Mouse (Mus musculus) heart, embryonic 12.5 days (tissue): Measurements from ENCODE around the gene Farp2. TPM values are rescaled to one million over a fixed set of nuclear protein-coding genes. Genes with fewer than 3 reads are reported as not detected.
"Not testable (repeated sequence)": the region's sequence is repeated elsewhere in the genome, so short reads cannot be mapped to it uniquely, and the experiment has no call there.

Source experiments
- ATAC-seq: fragments of 200-750 bp; cut with Nextera tagmentation; 2 replicates; pipeline ENCODE4 v1.8.0; 2017; ENCODE audit warnings: moderate TSS enrichment, moderate library complexity; ENCODE audit not compliant: insufficient number of reproducible peaks, low FRiP score
- H3K27ac ChIP-seq: fragments of 300-500 bp; sonication (generic); 2 replicates; pipeline ENCODE4 v1.5.1; 2016; ENCODE audit warnings: mild to moderate bottlenecking, moderate library complexity; ENCODE audit not compliant: poor library complexity, severe bottlenecking
- H3K27me3 ChIP-seq: fragments of 300-500 bp; sonication (generic); replicated peaks from 2 replicates; pipeline ENCODE4 v1.6.1; 2016; ENCODE audit warnings: mild to moderate bottlenecking, moderate library complexity
- H3K36me3 ChIP-seq: fragments of 300-500 bp; sonication (generic); 2 replicates; pipeline ENCODE4 v1.6.1; 2016; ENCODE audit warnings: mild to moderate bottlenecking, moderate library complexity
- H3K4me1 ChIP-seq: fragments of 300-500 bp; sonication (generic); replicated peaks from 2 replicates; pipeline ENCODE4 v1.6.1; 2016; ENCODE audit warnings: mild to moderate bottlenecking
- H3K4me2 ChIP-seq: fragments of 300-500 bp; sonication (generic); 2 replicates; pipeline ENCODE4 v1.6.1; 2016; ENCODE audit warnings: mild to moderate bottlenecking, moderate library complexity
- H3K4me3 ChIP-seq: fragments of 300-500 bp; sonication (generic); 2 replicates; pipeline ENCODE4 v1.5.1; 2016; ENCODE audit warnings: mild to moderate bottlenecking
- H3K9ac ChIP-seq: fragments of 300-500 bp; sonication (generic); 2 replicates; pipeline ENCODE4 v1.6.1; 2016; ENCODE audit warnings: mild to moderate bottlenecking, moderate library complexity
- H3K9me3 ChIP-seq: fragments of 300-500 bp; sonication (generic); replicated peaks from 2 replicates; pipeline ENCODE4 v1.6.1; 2016; ENCODE audit warnings: mild to moderate bottlenecking, moderate library complexity
- WGBS: fragments of 180-500 bp; shearing (Covaris S2); methylation state at CpG from one replicate; pipeline ENCODE4 v1.1.7; 2016; 5-methylcytosine and 5-hydroxymethylcytosine counted together
- polyA plus RNA-seq: library from polyadenylated mRNA; unstranded; fragments of >200 nt; fragmentation: Nextera tagmentation; extraction: Ambion mirVana; gene quantifications from 2 replicates; pipeline ENCODE4 v1.2.1, GENCODE M21; 2016

The Farp2 gene
- polyA plus RNA-seq, 1 experiment from 2014 or later, result 4.2 TPM

DNA sequence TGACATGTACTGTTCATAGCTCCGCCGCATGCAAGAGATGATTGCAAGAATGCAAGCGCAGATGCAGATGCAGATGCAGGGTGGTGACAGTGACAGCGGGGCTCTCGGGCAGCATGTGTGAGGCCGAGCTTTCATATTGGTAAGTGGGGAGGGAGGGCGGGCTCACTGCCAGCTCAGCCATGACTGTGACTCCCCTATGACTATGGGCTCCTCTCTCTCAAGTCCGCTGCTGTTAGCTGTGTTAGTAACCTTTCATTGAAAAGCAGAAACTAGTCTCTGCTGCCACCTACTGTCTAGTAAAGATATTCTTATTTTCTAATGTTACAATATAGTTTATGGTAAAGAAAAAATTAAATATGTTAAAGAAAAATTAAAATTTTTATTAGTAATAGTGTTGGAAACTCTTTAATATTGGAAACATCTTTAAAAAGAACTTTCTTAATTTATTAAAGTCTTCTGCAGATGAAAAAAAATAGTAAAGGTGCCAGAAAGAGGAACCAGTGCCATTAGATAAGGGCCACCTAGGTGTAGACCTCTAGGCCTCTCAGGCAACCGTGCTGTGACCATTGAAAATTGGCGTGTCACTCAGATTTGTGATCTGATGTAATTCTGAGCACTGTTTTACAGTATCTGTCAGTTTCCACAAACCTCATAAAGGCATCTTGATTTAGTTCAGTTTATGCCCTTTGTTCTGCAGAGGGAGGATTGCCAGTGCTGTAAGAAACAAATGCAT lies 4.8 kb upstream of the Farp2 start:
- Histone ChIP-seq H3K4me3 (no peak overlapping the region), H3K36me3 (peaks cover 53% of the 10 kb centered on the region), H3K9me3 (no peaks in the 10 kb centered on the region), H3K27ac (no peak overlapping the region), H3K27me3 (no peaks in the 10 kb centered on the region), H3K9ac (no peak overlapping the region), H3K4me2 (no peak overlapping the region), H3K4me1 (peaks cover 7% of the 10 kb centered on the region)
- ATAC-seq, result no peak
- 51% methylated on average over 10 of the region's 10 CpGs for WGBS

GRCm38 (mm10) chr1:93508576-93508975 lies 3.3 kb upstream of the Farp2 start:
- H3K36me3 ChIP-seq, result peaks cover 43% of the 10 kb centered on the region
- H3K4me1 ChIP-seq, result peaks cover 19% of the 10 kb centered on the region
- WGBS, result 31% methylated on average over 1 of the region's 1 CpGs
- H3K9ac ChIP-seq, H3K9me3 ChIP-seq, H3K4me2 ChIP-seq, H3K4me3 ChIP-seq, ATAC-seq, H3K27me3 ChIP-seq, H3K27ac ChIP-seq: not testable (repeated sequence)

DNA sequence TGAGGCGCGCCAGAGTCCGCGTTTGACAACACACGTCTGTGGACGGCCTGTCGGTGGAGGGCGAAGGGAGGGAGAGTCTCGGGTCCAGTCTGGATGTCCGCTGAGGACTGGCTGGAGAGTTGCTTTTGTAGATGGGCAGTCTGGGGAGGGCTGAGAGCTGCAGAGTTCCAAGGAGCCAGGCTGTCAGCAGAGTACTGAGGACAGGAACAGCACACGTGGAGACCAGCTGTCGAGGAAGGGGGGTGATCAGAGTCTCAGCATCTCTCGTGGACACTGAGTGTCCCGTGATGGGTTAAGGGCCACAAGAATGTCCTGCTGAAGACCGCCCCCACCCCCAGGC lies 442 bp downstream of the Farp2 start:
- WGBS, result 3% methylated on average over 15 of the region's 15 CpGs
- Histone ChIP-seq H3K9me3 (no peaks in the 10 kb centered on the region), H3K4me1 (peaks cover 24% of the 10 kb centered on the region), H3K4me3 (peak overlapping the region; percentile 93), H3K9ac (peak overlapping the region; percentile 93), H3K27me3 (no peaks in the 10 kb centered on the region), H3K36me3 (peaks cover 18% of the 10 kb centered on the region), H3K4me2 (peak overlapping the region; percentile 89), H3K27ac (peak overlapping the region; percentile 79)
- ATAC-seq, result peak; percentile 42

GRCm38 (mm10) chr1:93513221-93513620 lies 1.3 kb downstream of the Farp2 start:
- ATAC-seq, result no peak
- H3K36me3 ChIP-seq, result peaks cover 12% of the 10 kb centered on the region
- no peaks in the 10 kb centered on the region for H3K9me3 ChIP-seq
- no peaks in the 10 kb centered on the region for H3K27me3 ChIP-seq
- H3K9ac ChIP-seq, result no peak overlapping the region
- peaks cover 24% of the 10 kb centered on the region for H3K4me1 ChIP-seq
- 78% methylated on average over 14 of the region's 14 CpGs for WGBS
- no peak overlapping the region for H3K4me3 ChIP-seq
- no peak overlapping the region for H3K27ac ChIP-seq
- peak overlapping the region; percentile 89; the same call in 1 of the 2 replicates for H3K4me2 ChIP-seq

- Histone ChIP-seq H3K9ac (no peak overlapping the region), H3K4me3 (no peak overlapping the region), H3K36me3 (no peaks in the 10 kb centered on the region), H3K4me1 (peaks cover 7% of the 10 kb centered on the region; the same call in 1 of the 2 replicates), H3K4me2 (no peak overlapping the region), H3K9me3 (no peaks in the 10 kb centered on the region), H3K27me3 (no peaks in the 10 kb centered on the region), H3K27ac (no peak overlapping the region)
- 93% methylated on average over 2 of the region's 2 CpGs for WGBS
- ATAC-seq, result no peak
Measured at GRCm38 (mm10) chr1:93521491-93521890, 9.6 kb downstream of the Farp2 start.

DNA sequence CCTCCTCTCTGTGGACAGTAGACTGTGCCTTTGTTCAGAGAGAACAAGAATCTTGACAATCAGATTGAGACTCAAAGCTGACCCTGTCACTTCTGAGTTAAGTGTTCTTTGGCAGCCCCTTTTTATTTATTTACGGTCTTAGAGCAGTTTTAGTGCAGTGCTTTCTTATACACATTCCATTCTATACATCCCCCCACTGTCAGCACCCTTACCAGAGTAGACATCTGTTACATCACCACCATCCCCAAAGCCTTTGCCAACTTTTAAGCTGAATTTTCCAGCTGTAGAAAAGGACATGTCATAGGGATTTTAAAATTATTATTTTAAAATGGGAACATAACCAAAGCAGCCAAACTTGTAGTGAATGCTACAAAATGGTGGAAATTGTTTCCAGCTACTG lies 10.4 kb downstream of the Farp2 start:
- Histone ChIP-seq H3K27ac (no peak overlapping the region), H3K9ac (no peak overlapping the region), H3K4me1 (peaks cover 7% of the 10 kb centered on the region; the same call in 1 of the 2 replicates), H3K9me3 (no peaks in the 10 kb centered on the region), H3K27me3 (no peaks in the 10 kb centered on the region), H3K36me3 (no peaks in the 10 kb centered on the region), H3K4me2 (no peak overlapping the region), H3K4me3 (no peak overlapping the region)
- ATAC-seq, result no peak
- 57% methylated on average over 1 of the region's 1 CpGs for WGBS

GRCm38 (mm10) chr1:93529801-93530200 lies 17.9 kb downstream of the Farp2 start:
- peaks cover 20% of the 10 kb centered on the region for H3K36me3 ChIP-seq
- no peaks in the 10 kb centered on the region for H3K4me1 ChIP-seq
- no peak overlapping the region for H3K4me2 ChIP-seq
- WGBS, result 74% methylated on average over 6 of the region's 6 CpGs
- no peaks in the 10 kb centered on the region for H3K9me3 ChIP-seq
- H3K9ac ChIP-seq, result no peak overlapping the region
- no peaks in the 10 kb centered on the region for H3K27me3 ChIP-seq
- no peak for ATAC-seq
- H3K4me3 ChIP-seq, result no peak overlapping the region
- no peak overlapping the region for H3K27ac ChIP-seq

DNA sequence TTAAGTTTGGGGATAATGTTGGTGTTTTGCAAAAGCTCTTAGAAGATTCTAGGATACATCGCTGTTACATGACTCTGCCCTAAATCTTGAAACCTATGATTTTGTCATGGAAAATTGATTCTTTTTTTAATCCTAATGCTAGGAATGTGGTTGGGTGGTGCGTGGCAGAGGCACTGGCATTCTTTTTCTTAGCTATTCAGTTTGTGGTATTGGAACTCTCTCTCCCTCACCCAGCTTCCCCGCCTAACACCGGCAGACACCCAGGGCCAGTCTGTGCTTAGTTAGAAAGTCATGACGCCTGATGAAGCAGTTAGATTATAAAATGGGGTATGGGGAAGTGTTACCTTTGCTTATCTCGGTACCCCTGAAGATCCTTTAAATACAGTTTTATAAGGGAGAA lies 25.3 kb downstream of the Farp2 start:
- Histone ChIP-seq H3K9me3 (peaks cover 4% of the 10 kb centered on the region; the same call in 1 of the 2 replicates), H3K4me2 (no peak overlapping the region), H3K27ac (no peak overlapping the region), H3K9ac (no peak overlapping the region), H3K4me1 (no peaks in the 10 kb centered on the region), H3K36me3 (peaks cover 11% of the 10 kb centered on the region), H3K4me3 (no peak overlapping the region), H3K27me3 (no peaks in the 10 kb centered on the region)
- 88% methylated on average over 6 of the region's 6 CpGs for WGBS
- no peak for ATAC-seq

DNA sequence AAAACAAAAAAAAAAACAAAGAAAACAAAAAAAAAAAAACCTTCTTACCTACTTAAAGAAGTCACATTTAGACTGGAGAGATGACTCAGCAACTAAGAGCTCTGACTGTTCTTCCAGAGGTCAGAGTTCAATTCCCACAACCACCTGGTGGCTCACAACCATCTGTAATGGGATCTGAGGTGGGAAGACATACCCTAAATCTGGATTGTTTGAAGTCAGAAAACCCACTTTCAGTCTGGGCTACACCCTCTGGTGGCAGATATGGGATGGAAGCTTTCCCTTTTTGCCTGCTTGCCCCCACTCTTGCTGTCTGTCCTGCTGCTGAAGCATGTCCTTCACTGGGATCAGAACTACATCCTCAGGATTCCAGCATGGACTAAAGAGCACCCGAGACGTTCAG lies 31.3 kb downstream of the Farp2 start:
- Histone ChIP-seq H3K27me3 (no peaks in the 10 kb centered on the region), H3K4me2 (no peak overlapping the region), H3K36me3 (no peaks in the 10 kb centered on the region), H3K4me1 (no peaks in the 10 kb centered on the region), H3K27ac (no peak overlapping the region), H3K9ac (no peak overlapping the region), H3K9me3 (peaks cover 2% of the 10 kb centered on the region; the same call in 1 of the 2 replicates), H3K4me3 (no peak overlapping the region)
- ATAC-seq, result no peak
- 78% methylated on average over 2 of the region's 2 CpGs for WGBS

- WGBS, result 82% methylated on average over 1 of the region's 1 CpGs
- Histone ChIP-seq H3K27ac (no peak overlapping the region), H3K36me3 (no peaks in the 10 kb centered on the region), H3K9ac (no peak overlapping the region), H3K4me2 (no peak overlapping the region), H3K9me3 (no peaks in the 10 kb centered on the region), H3K27me3 (no peaks in the 10 kb centered on the region), H3K4me3 (no peak overlapping the region), H3K4me1 (peaks cover 4% of the 10 kb centered on the region; the same call in 1 of the 2 replicates)
- ATAC-seq, result no peak
Measured at GRCm38 (mm10) chr1:93547286-93547685, 35.4 kb downstream of the Farp2 start.

GRCm38 (mm10) chr1:93551427-93551826 lies 39.5 kb downstream of the Farp2 start:
- no peak for ATAC-seq

DNA sequence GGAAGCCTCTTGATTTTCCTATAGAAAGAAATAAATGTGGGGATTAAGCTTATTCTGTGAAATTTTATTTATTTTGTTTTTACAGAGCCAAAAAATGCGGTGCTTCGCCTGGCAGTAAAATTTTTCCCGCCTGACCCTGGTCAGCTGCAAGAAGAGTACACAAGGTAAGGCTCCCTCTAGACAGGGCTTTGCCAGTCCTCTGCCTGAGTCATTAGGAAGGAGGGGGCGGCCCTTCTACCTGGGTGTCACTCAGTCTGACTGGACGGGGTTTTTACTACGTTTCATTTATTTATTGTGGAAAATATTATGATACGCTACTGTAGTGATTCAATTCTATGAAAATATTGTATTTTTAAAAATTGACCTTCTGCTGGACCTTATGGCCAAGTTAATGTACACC lies 51.3 kb downstream of the Farp2 start:
- H3K36me3 ChIP-seq, result no peaks in the 10 kb centered on the region
- 76% methylated on average over 7 of the region's 7 CpGs for WGBS

More at GRCm38 (mm10) chr1:93551427-93551826, 39.5 kb downstream of the Farp2 start:
- Histone ChIP-seq H3K27me3 (no peaks in the 10 kb centered on the region), H3K4me3 (no peak overlapping the region), H3K9ac (no peak overlapping the region), H3K4me1 (peaks cover 4% of the 10 kb centered on the region; the same call in 1 of the 2 replicates), H3K36me3 (no peaks in the 10 kb centered on the region), H3K27ac (no peak overlapping the region), H3K9me3 (no peaks in the 10 kb centered on the region), H3K4me2 (no peak overlapping the region)
- WGBS, result 65% methylated on average over 5 of the region's 5 CpGs

More for the DNA sequence above, 51.3 kb downstream of the Farp2 start:
- no peak overlapping the region for H3K4me2 ChIP-seq
- H3K9me3 ChIP-seq, result no peaks in the 10 kb centered on the region
- no peaks in the 10 kb centered on the region for H3K4me1 ChIP-seq
- H3K9ac ChIP-seq, result no peak overlapping the region
- no peaks in the 10 kb centered on the region for H3K27me3 ChIP-seq
- H3K4me3 ChIP-seq, result no peak overlapping the region
- H3K27ac ChIP-seq, result no peak overlapping the region
- ATAC-seq, result no peak
